Mouse (Mus musculus): Measurements from ENCODE around the gene Spata21.

DNA sequence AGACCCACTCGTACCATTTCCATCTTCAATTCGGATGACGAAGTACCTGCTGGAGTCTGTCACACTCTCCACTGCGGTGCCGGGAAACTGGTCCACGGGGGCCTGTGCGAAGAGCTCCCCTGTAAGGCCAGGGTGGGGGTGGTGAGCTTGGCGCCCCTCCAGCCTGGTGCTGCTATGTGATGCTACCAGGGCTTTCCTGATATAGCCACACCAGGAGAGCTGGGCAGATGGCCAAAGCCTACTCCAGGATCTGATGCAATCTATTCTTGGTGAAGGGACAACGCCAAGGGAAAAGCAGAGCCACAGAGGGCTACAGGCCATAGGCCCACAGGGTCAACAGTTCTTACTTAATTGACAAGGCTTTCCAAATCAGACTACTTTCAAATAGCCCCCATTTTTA, 14.5 kb upstream of the Spata21 start:
- TF ChIP-seq GATA1 (IDR thresholded peaks at IDR 0.05; ENCODE audit: low read length) (no peak), TAL1 (IDR thresholded peaks at IDR 0.05; ENCODE audit: low read length) (no peak)

All from erythroblast, embryonic 14.5 days (primary cell).